Mouse (Mus musculus) urinary bladder, adult 18-20 months (tissue): ENCODE results near the gene Dlg2.

ENCODE experiments used
- DNase-seq, 2 experiments: peaks; one replicate each; pipeline ENCODE4 v3.0.0; 2022; ENCODE audit warnings: low spot score in 2 of 2, mixed read lengths in 2 of 2

Gene Dlg2

GRCm38 (mm10) chr7:91897509-91897908 is 1421.0 kb downstream of the Dlg2 start:
- DNase-seq, result no peak

GRCm38 (mm10) chr7:91902503-91902902 is 1426.0 kb downstream of the Dlg2 start:
- no peak for DNase-seq

- DNase-seq, result no peak
Measured at GRCm38 (mm10) chr7:91916809-91917208, 1440.3 kb downstream of the Dlg2 start.

- no peak for DNase-seq
Measured at GRCm38 (mm10) chr7:91919099-91919498, 1442.6 kb downstream of the Dlg2 start.

- no peak for DNase-seq
Measured at GRCm38 (mm10) chr7:91919738-91920137, 1443.3 kb downstream of the Dlg2 start.

GRCm38 (mm10) chr7:91934881-91935597 is 1458.6 kb downstream of the Dlg2 start:
- DNase-seq, result no peak

- no peak for DNase-seq
Measured at GRCm38 (mm10) chr7:91936193-91936592, 1459.7 kb downstream of the Dlg2 start.

GRCm38 (mm10) chr7:91943224-91943623 is 1466.8 kb downstream of the Dlg2 start:
- no peak for DNase-seq

GRCm38 (mm10) chr7:91955584-91955983 is 1479.1 kb downstream of the Dlg2 start:
- DNase-seq, result no peak

GRCm38 (mm10) chr7:91962956-91963355 is 1486.5 kb downstream of the Dlg2 start:
- DNase-seq, result no peak

GRCm38 (mm10) chr7:91972970-91973369 is 1496.5 kb downstream of the Dlg2 start:
- no peak for DNase-seq

GRCm38 (mm10) chr7:92003769-92004455 is 1527.4 kb downstream of the Dlg2 start:
- no peak for DNase-seq

- DNase-seq, result no peak
Measured at GRCm38 (mm10) chr7:92005681-92006425, 1529.4 kb downstream of the Dlg2 start.

GRCm38 (mm10) chr7:92008702-92009101 is 1532.2 kb downstream of the Dlg2 start:
- no peak for DNase-seq

- DNase-seq, result no peak
Measured at GRCm38 (mm10) chr7:92024928-92025327, 1548.5 kb downstream of the Dlg2 start.

GRCm38 (mm10) chr7:92025465-92026056 is 1549.1 kb downstream of the Dlg2 start:
- DNase-seq, result no peak

- peak; percentile 1 for DNase-seq
Measured at GRCm38 (mm10) chr7:92027049-92027448, 1550.6 kb downstream of the Dlg2 start.

GRCm38 (mm10) chr7:92034256-92034655 is 1557.8 kb downstream of the Dlg2 start:
- no peak for DNase-seq

GRCm38 (mm10) chr7:92040187-92040586 is 1563.7 kb downstream of the Dlg2 start:
- no peak for DNase-seq

GRCm38 (mm10) chr7:92040785-92041411 is 1564.4 kb downstream of the Dlg2 start:
- no peak for DNase-seq

GRCm38 (mm10) chr7:92044966-92045365 is 1568.5 kb downstream of the Dlg2 start:
- DNase-seq, result no peak

- DNase-seq, result no peak
Measured at GRCm38 (mm10) chr7:92047271-92047670, 1570.8 kb downstream of the Dlg2 start.
